Mouse (Mus musculus) forebrain, embryonic 16.5 days (tissue): ENCODE measurements around the gene Fkbp6. TPM values are rescaled to one million over a fixed set of nuclear protein-coding genes. Genes with fewer than 3 reads are reported as not detected.
A peak's percentile ranks its signal among the peaks of the same experiment; 100 is the strongest.

Source experiments
- ATAC-seq: fragments of 200-750 bp; cut with Nextera tagmentation; 2 replicates; pipeline ENCODE4 v1.8.0; 2017; ENCODE audit warnings: mild to moderate bottlenecking, moderate library complexity
- H3K27ac ChIP-seq: fragments of 300-500 bp; sonication (generic); 2 replicates; pipeline ENCODE4 v1.5.1; 2014; ENCODE audit warnings: low read length, control low read depth
- H3K27me3 ChIP-seq: fragments of 300-500 bp; sonication (generic); replicated peaks from 2 replicates; pipeline ENCODE4 v1.6.1; 2014; ENCODE audit warnings: low read length; ENCODE audit not compliant: control insufficient read depth, insufficient read depth
- H3K36me3 ChIP-seq: fragments of 300-500 bp; sonication (generic); 2 replicates; pipeline ENCODE4 v1.6.1; 2014; ENCODE audit not compliant: control insufficient read depth, insufficient read depth
- H3K4me1 ChIP-seq: fragments of 300-500 bp; sonication (generic); replicated peaks from 2 replicates; pipeline ENCODE4 v1.6.1; 2014; ENCODE audit warnings: low read length; ENCODE audit not compliant: control insufficient read depth, insufficient read depth
- H3K4me2 ChIP-seq: fragments of 300-500 bp; sonication (generic); 2 replicates; pipeline ENCODE4 v1.6.1; 2014; ENCODE audit warnings: mild to moderate bottlenecking, low read length, control low read depth
- H3K4me3 ChIP-seq: fragments of 300-500 bp; sonication (generic); replicated peaks from 2 replicates; pipeline ENCODE4 v1.5.1; 2014; ENCODE audit warnings: mild to moderate bottlenecking, low read length, control low read depth
- H3K9ac ChIP-seq: fragments of 300-500 bp; sonication (generic); replicated peaks from 2 replicates; pipeline ENCODE4 v1.6.1; 2014; ENCODE audit warnings: low read depth, low read length, control low read depth
- H3K9me3 ChIP-seq: fragments of 300-500 bp; sonication (generic); 2 replicates; pipeline ENCODE4 v1.6.1; 2016; ENCODE audit warnings: low read length; ENCODE audit not compliant: control insufficient read depth
- WGBS: fragments of 180-500 bp; shearing (Covaris S2); extraction: QIAGEN DNeasy Blood & Tissue Kit; methylation state at CpG from one replicate; pipeline ENCODE4 v1.1.7; 2014; 5-methylcytosine and 5-hydroxymethylcytosine counted together
- microRNA-seq: library from miRNA; unstranded; fragments of <30 nt; microRNA quantifications from one replicate; pipeline ENCODE4, GENCODE M21; 2017
- polyA plus RNA-seq: library from polyadenylated mRNA; unstranded; fragments of >200 nt; fragmentation: Nextera tagmentation; extraction: Ambion mirVana; gene quantifications from 2 replicates; pipeline ENCODE4 v1.2.1, GENCODE M21; 2015

Fkbp6 gene
- polyA plus RNA-seq, 1 experiment from 2014 or later, result not detected

DNA sequence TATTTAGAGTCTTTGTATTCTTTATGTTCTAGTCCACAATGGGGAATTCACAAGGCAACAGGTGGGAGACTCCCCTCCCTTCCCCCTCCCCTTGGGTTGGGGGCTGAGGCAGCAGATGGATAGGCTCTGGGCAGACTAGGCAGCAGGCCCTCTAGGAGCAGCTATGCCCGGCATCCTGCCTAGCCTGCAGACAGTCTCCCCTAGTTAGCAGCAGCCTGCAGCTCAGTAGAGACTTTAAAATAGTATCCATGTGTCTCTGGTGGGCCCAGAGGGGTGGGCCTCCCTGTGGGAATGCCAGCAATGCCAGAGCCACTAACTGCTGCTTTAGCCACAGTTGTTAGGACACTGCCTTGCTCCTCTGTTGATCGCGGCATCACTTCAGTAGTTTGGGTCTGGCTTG is 107.2 kb downstream of the Fkbp6 start:
- no peak overlapping the region for H3K27ac ChIP-seq
- H3K9me3 ChIP-seq, result no peaks in the 10 kb centered on the region
- H3K4me2 ChIP-seq, result no peak overlapping the region
- no peak for ATAC-seq
- H3K36me3 ChIP-seq, result peaks cover 50% of the 10 kb centered on the region
- no peak overlapping the region for H3K9ac ChIP-seq
- H3K27me3 ChIP-seq, result no peaks in the 10 kb centered on the region
- 82% methylated on average over 3 of the region's 3 CpGs for WGBS
- H3K4me3 ChIP-seq, result no peak overlapping the region
- H3K4me1 ChIP-seq, result peaks cover 6% of the 10 kb centered on the region

DNA sequence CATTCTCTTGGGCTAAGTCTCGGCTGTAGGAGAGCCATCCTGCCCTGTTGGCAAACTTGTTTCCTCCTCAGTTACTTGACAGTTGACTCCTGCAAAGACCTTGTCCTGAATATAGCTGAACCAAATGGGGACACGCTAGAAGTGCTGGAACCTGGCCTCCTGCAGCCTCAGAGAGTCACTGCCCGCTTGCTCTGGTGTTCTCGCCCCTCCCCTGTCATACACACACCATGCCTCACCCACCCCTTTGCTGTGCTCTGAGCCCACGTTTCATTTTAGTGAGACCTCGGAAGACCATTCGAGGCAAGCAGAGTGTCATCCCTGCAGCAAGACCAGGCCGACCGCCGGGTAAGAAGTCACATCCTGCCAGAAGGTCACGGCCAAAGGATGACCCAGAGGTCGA is 107.7 kb downstream of the Fkbp6 start:
- Histone ChIP-seq H3K9me3 (no peaks in the 10 kb centered on the region), H3K4me1 (peaks cover 2% of the 10 kb centered on the region)

More for the DNA sequence above, 107.7 kb downstream of the Fkbp6 start:
- 87% methylated on average over 12 of the region's 12 CpGs for WGBS
- Histone ChIP-seq H3K36me3 (peaks cover 55% of the 10 kb centered on the region), H3K27me3 (no peaks in the 10 kb centered on the region), H3K4me2 (no peak overlapping the region), H3K9ac (no peak overlapping the region), H3K4me3 (no peak overlapping the region), H3K27ac (no peak overlapping the region)
- no peak for ATAC-seq

Small RNA genes lying within 50 kb of the gene (microRNA-seq; reads per million reads assigned to microRNA genes)
- gene Mir7033, result 2.9 reads per million, percentile 10 among the genes with 10 or more reads in this experiment

Other genes with a start within 250 kb of the Fkbp6 start
- gene Tbl2, start 200.4 kb downstream of the Fkbp6 start, polyA plus RNA-seq, result 19.2 and 22.0 TPM in 2 replicates
- 49.7 and 53.9 TPM in 2 replicates for gene Bcl7b, start 181.8 kb downstream of the Fkbp6 start, polyA plus RNA-seq
- 34.4 and 39.4 TPM in 2 replicates for gene Baz1b, start 162.8 kb downstream of the Fkbp6 start, polyA plus RNA-seq
- 11.9 and 12.4 TPM in 2 replicates for gene Fzd9, start 98.8 kb downstream of the Fkbp6 start, polyA plus RNA-seq
- gene Trim50, start 3.3 kb upstream of the Fkbp6 start, polyA plus RNA-seq, result not detected in 2 replicates
- gene Nsun5, start 19.9 kb upstream of the Fkbp6 start, polyA plus RNA-seq, result 38.0 and 41.8 TPM in 2 replicates
- 11.4 and 11.7 TPM in 2 replicates for gene Pom121, start 44.5 kb upstream of the Fkbp6 start, polyA plus RNA-seq
- gene Hip1, start 195.1 kb upstream of the Fkbp6 start, polyA plus RNA-seq, result 29.1 and 32.5 TPM in 2 replicates
- gene Ccl26, start 213.5 kb upstream of the Fkbp6 start, polyA plus RNA-seq, result not detected in 2 replicates
- gene Ccl24, start 223.0 kb upstream of the Fkbp6 start, polyA plus RNA-seq, result 1.4 and 1.5 TPM in 2 replicates